Mouse (Mus musculus): ENCODE data around the gene Rasl11a.
"Not testable (repeated sequence)": the region's sequence is repeated elsewhere in the genome, so short reads cannot be mapped to it uniquely, and the experiment has no call there.

Rasl11a gene

GRCm38 (mm10) chr5:146841301-146841700 lies 3.6 kb upstream of the Rasl11a start:
- in situ Hi-C loops (cut with MboI; ENCODE audit: unreplicated experiment in 2 of 2), result no loop called here

- in situ Hi-C loops (cut with MboI; ENCODE audit: unreplicated experiment in 2 of 2), result no loop called here
Measured at GRCm38 (mm10) chr5:146841996-146842395, 2.9 kb upstream of the Rasl11a start.

- in situ Hi-C loops (cut with MboI; ENCODE audit: unreplicated experiment in 2 of 2), result no loop called here
Measured at GRCm38 (mm10) chr5:146844301-146844941, 450 bp upstream of the Rasl11a start.

GRCm38 (mm10) chr5:146846489-146846888 lies 1.6 kb downstream of the Rasl11a start:
- in situ Hi-C loops (cut with MboI; ENCODE audit: unreplicated experiment in 2 of 2), result no loop called here

GRCm38 (mm10) chr5:146848936-146849582 lies 4.2 kb downstream of the Rasl11a start:
- in situ Hi-C loops (cut with MboI; ENCODE audit: unreplicated experiment in 2 of 2), result no loop called here

- in situ Hi-C loops (cut with MboI; ENCODE audit: unreplicated experiment in 2 of 2), result loop anchor here in 1 of 2 experiments (25.0 kb wide), 1 partner anchor 1319 kb away; no protein-coding TSS in a partner anchor
Measured at GRCm38 (mm10) chr5:146856106-146856505, 11.2 kb downstream of the Rasl11a start.

- in situ Hi-C loops (cut with MboI; ENCODE audit: unreplicated experiment in 2 of 2), result loop anchor here in 1 of 2 experiments (25.0 kb wide), 1 partner anchor 1320 kb away; no protein-coding TSS in a partner anchor
Measured at GRCm38 (mm10) chr5:146857620-146858019, 12.7 kb downstream of the Rasl11a start.

GRCm38 (mm10) chr5:146858772-146859171 lies 13.9 kb downstream of the Rasl11a start:
- in situ Hi-C loops (cut with MboI; ENCODE audit: unreplicated experiment in 2 of 2), result loop anchor here in 1 of 2 experiments (25.0 kb wide), 1 partner anchor 1321 kb away; no protein-coding TSS in a partner anchor

- in situ Hi-C loops (cut with MboI; ENCODE audit: unreplicated experiment in 2 of 2), result loop anchor here in 1 of 2 experiments (25.0 kb wide), 1 partner anchor 1322 kb away; no protein-coding TSS in a partner anchor
Measured at GRCm38 (mm10) chr5:146859246-146859645, 14.4 kb downstream of the Rasl11a start.

- in situ Hi-C loops (cut with MboI; ENCODE audit: unreplicated experiment in 2 of 2), result loop anchor here in 1 of 2 experiments (25.0 kb wide), 1 partner anchor 1323 kb away; no protein-coding TSS in a partner anchor
Measured at GRCm38 (mm10) chr5:146860222-146860998, 15.5 kb downstream of the Rasl11a start.

GRCm38 (mm10) chr5:146861588-146861987 lies 16.7 kb downstream of the Rasl11a start:
- in situ Hi-C loops (cut with MboI; ENCODE audit: unreplicated experiment in 2 of 2), result loop anchor here in 1 of 2 experiments (25.0 kb wide), 1 partner anchor 1324 kb away; no protein-coding TSS in a partner anchor

GRCm38 (mm10) chr5:146865511-146865910 lies 20.6 kb downstream of the Rasl11a start:
- in situ Hi-C loops (cut with MboI; ENCODE audit: unreplicated experiment in 2 of 2), result loop anchor here in 1 of 2 experiments (25.0 kb wide), 1 partner anchor 1328 kb away; no protein-coding TSS in a partner anchor

- in situ Hi-C loops (cut with MboI; ENCODE audit: unreplicated experiment in 2 of 2), result loop anchor here in 1 of 2 experiments (25.0 kb wide), 1 partner anchor 1329 kb away; no protein-coding TSS in a partner anchor
Measured at GRCm38 (mm10) chr5:146866277-146866676, 21.4 kb downstream of the Rasl11a start.

GRCm38 (mm10) chr5:146867246-146867945 lies 22.5 kb downstream of the Rasl11a start:
- in situ Hi-C loops (cut with MboI; ENCODE audit: unreplicated experiment in 2 of 2), result loop anchor here in 1 of 2 experiments (25.0 kb wide), 1 partner anchor 1330 kb away; no protein-coding TSS in a partner anchor

- in situ Hi-C loops (cut with MboI; ENCODE audit: unreplicated experiment in 2 of 2), result loop anchor here in 1 of 2 experiments (25.0 kb wide), 1 partner anchor 1331 kb away; no protein-coding TSS in a partner anchor
Measured at GRCm38 (mm10) chr5:146867946-146868314, 23.1 kb downstream of the Rasl11a start.

- in situ Hi-C loops (cut with MboI; ENCODE audit: unreplicated experiment in 2 of 2), result loop anchor here in 1 of 2 experiments (25.0 kb wide), 1 partner anchor 1336 kb away; no protein-coding TSS in a partner anchor
Measured at GRCm38 (mm10) chr5:146872981-146873631, 28.2 kb downstream of the Rasl11a start.

- in situ Hi-C loops (cut with MboI; ENCODE audit: unreplicated experiment in 2 of 2), result no loop called here
Measured at GRCm38 (mm10) chr5:146876024-146876423, 31.2 kb downstream of the Rasl11a start.

GRCm38 (mm10) chr5:146877882-146878281 lies 33.0 kb downstream of the Rasl11a start:
- in situ Hi-C loops (cut with MboI; ENCODE audit: unreplicated experiment in 2 of 2), result not testable (repeated sequence)

- in situ Hi-C loops (cut with MboI; ENCODE audit: unreplicated experiment in 2 of 2), result no loop called here
Measured at GRCm38 (mm10) chr5:146882261-146882660, 37.4 kb downstream of the Rasl11a start.

Measured in v-Abl transformed pro-B cells (cell line).